Mouse (Mus musculus): ENCODE measurements around the gene Stk32c. TPM values are rescaled to one million over a fixed set of nuclear protein-coding genes. Genes with fewer than 3 reads are reported as not detected.

Stk32c gene
- polyA plus RNA-seq, 1 experiment from 2014 or later: 0.60 TPM

DNA sequence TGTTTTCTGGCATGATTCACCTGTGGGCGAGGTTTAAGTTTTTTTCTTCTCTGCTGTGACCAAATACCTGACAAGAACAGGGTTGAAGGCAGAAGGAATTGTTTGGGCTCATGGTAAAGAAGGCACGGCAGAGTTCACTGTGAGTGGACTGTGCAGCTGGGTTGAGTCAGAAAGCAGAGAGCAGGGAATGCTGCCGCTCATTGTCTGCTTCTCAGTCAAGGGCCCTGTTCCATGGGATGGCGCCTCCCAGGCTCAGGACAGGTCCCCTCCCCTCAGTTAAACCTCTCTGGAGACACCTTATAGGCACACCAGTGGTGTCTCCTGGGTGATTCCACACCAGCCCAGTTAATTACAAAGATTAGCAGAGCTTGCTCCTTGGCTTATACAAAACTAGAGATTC, 9.2 kb upstream of the Stk32c start:
- Histone ChIP-seq H3K9me3 (no peaks in the 10 kb centered on the region), H3K27me3 (ENCODE audit: insufficient read depth, poor library complexity, severe bottlenecking) (no peaks in the 10 kb centered on the region), H3K27ac (no peak overlapping the region), H3K36me3 (no peaks in the 10 kb centered on the region), H3K4me3 (no peak overlapping the region), H3K4me1 (replicated peaks) (0 out of 2 replicates have a peak, but pooled peaks cover 14% of the 10 kb centered on the region)
- no peak for DNase-seq (ENCODE audit: low spot score)
- WGBS: 76% methylated on average over 4 of the region's 4 CpGs

DNA sequence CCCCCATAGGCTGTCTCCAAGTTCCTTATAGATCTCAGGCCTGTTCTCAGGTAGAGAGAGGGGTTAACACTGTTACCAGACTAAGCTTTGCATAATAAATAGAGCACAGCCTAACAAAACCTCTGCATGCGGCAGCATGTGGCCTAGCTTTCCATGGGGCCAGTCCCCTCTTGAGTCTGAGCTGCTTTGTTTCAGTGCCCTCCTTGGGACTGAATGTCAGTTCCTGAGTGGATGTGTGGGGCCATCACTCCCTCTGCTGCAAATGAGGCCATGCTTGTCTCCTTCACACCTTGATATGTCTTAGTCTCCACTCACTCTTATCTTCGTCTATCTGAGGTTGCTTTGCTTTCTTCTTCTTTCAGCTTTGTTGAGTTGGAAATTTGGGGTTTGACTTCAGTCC, 8.7 kb upstream of the Stk32c start:
- no peaks in the 10 kb centered on the region for H3K27me3 ChIP-seq (ENCODE audit: insufficient read depth, poor library complexity, severe bottlenecking)
- H3K36me3 ChIP-seq: no peaks in the 10 kb centered on the region
- H3K9me3 ChIP-seq: no peaks in the 10 kb centered on the region
- WGBS: 69% methylated on average over 2 of the region's 2 CpGs
- H3K4me1 ChIP-seq (replicated peaks): 0 out of 2 replicates have a peak, but pooled peaks cover 14% of the 10 kb centered on the region
- H3K4me3 ChIP-seq: no peak overlapping the region
- DNase-seq (ENCODE audit: low spot score): no peak
- H3K27ac ChIP-seq: 0 out of 2 replicates have a peak overlapping the region, but pooled peaks have one; percentile 24

DNA sequence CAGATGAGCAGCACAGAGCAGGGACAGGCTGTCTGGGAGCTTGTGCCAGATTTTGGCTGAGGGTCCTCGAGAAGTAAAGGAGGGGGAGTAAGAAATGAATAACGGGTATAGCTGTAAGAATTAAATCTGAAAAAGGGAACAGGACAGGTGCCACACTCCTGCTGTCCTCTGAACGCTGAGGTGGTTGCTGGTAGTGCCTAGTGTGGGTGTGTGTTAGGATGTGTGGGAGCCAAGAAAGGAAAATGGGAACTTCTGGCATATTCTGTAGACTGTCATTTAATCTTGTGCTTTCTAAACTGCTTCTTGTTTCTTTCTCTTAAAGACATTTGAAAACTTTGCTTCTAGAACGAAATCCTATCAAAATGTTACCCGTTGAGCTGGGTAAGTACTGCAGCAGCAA, 8.0 kb upstream of the Stk32c start:
- 79% methylated on average over 5 of the region's 5 CpGs for WGBS

DNA sequence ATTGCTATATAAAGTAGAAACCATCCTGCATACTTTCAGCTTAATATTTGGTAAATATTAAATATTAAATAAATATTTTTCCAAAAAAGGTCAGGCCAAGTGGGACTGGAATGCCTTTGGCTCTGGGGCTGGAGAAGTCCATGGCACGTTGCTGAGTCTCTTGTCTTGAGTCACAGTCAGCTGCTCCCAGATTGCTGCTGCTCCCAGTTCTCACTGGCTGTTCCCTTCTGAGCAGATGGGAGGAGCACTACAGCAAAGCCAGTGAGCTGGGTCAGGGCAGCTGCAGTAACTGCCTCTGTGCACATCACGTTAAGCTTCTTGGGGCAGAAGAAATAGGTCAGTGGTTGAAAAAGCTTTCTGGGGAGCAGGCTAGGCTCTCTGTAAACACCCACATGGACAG, 7.2 kb upstream of the Stk32c start:
- 52% methylated on average over 2 of the region's 2 CpGs for WGBS
- Histone ChIP-seq H3K27me3 (ENCODE audit: insufficient read depth, poor library complexity, severe bottlenecking) (no peaks in the 10 kb centered on the region), H3K4me1 (replicated peaks) (0 out of 2 replicates have a peak, but pooled peaks cover 14% of the 10 kb centered on the region), H3K9me3 (no peaks in the 10 kb centered on the region), H3K36me3 (no peaks in the 10 kb centered on the region), H3K27ac (no peak overlapping the region), H3K4me3 (no peak overlapping the region)
- no peak for DNase-seq (ENCODE audit: low spot score)

More for the DNA sequence above, 8.0 kb upstream of the Stk32c start:
- no peak for DNase-seq (ENCODE audit: low spot score)
- Histone ChIP-seq H3K27ac (no peak overlapping the region), H3K4me1 (replicated peaks) (0 out of 2 replicates have a peak, but pooled peaks cover 14% of the 10 kb centered on the region), H3K36me3 (no peaks in the 10 kb centered on the region), H3K9me3 (no peaks in the 10 kb centered on the region), H3K27me3 (ENCODE audit: insufficient read depth, poor library complexity, severe bottlenecking) (no peaks in the 10 kb centered on the region), H3K4me3 (no peak overlapping the region)

DNA sequence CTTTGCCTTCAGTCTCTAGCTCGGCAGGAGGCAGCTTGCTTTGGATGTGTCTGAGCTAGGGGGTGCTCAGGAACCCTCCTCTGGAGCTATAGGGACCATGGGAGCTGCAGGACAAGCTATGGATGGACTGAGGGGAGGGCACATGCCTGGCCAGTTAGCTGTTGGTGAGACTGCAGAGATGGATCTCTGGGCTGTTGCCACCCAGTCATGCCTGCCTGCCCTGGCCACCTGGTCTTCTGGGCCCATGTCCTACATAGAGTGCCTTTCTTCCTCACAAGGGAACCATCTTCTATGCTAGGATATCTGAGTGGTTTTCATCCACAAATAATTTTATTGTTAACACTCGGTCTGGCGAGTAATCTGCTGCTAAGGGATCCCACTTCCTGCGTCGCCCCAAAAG, 6.4 kb upstream of the Stk32c start:
- Histone ChIP-seq H3K4me1 (replicated peaks) (0 out of 2 replicates have a peak, but pooled peaks cover 17% of the 10 kb centered on the region), H3K27ac (no peak overlapping the region), H3K36me3 (no peaks in the 10 kb centered on the region), H3K4me3 (no peak overlapping the region), H3K27me3 (ENCODE audit: insufficient read depth, poor library complexity, severe bottlenecking) (0 out of 2 replicates have a peak, but pooled peaks cover 2% of the 10 kb centered on the region), H3K9me3 (no peaks in the 10 kb centered on the region)
- DNase-seq (ENCODE audit: low spot score): no peak
- WGBS: 87% methylated on average over 5 of the region's 5 CpGs

DNA sequence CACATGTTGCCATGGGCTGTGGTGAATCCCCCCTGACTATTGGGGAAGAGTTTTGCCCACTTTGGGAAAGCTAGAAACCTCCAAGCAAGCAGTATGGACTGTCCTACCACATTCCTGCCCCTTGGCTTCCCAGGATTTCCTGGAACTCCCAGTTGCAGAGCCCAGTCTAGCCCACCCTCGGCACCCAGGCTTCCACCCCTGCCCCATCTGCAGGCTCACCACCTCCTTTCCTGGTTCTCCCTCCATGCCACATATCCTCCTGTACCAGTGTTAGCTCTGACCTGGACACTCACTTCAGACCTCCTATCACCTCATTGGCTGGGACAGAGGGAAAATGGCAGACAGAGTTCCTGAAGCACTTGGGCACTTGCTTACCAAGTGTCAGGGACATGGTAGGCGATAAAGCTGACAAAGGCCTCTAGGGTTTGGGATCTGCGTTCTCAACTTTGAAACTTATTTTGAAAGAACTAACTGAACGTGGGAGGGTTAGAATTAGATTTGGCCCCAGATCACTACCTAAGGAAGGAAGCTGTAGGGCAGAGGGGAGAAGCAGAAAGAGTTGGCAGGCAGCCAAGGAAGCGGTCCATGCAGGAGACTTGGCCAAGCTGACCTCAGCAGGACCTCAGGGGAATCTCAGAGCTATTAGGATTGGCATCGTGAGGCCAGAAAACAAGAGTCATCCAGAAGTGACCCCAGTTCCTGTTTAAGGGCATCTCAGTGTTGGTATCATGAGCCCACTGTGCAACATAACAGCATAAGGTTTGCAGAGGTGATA, 5.7 kb upstream of the Stk32c start:
- no peak overlapping the region for H3K27ac ChIP-seq
- H3K9me3 ChIP-seq: no peaks in the 10 kb centered on the region
- 79% methylated on average over 6 of the region's 6 CpGs for WGBS
- H3K36me3 ChIP-seq: no peaks in the 10 kb centered on the region
- DNase-seq (ENCODE audit: low spot score): no peak
- 0 out of 2 replicates have a peak, but pooled peaks cover 2% of the 10 kb centered on the region for H3K27me3 ChIP-seq (ENCODE audit: insufficient read depth, poor library complexity, severe bottlenecking)
- peaks cover 22% of the 10 kb centered on the region for H3K4me1 ChIP-seq (replicated peaks)
- no peak overlapping the region for H3K4me3 ChIP-seq

DNA sequence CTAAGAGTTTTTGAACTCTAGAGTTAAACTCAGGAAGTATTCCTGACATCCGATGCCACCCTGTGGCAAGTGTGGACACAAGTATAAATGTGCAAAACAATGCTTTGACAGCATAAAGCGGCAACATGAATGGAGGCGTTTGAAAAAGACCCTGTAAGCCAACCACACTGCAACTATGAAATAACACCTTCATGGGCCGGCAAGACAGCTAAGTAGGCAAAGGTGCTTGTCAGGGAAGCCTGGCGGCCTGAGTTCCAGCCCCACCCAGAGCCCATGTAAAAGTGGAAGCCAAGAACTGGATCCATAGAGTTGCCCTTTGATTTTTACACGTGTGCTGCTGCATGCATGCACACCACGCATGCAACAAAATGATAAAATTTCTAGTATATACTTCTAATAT, 3.9 kb upstream of the Stk32c start:
- Histone ChIP-seq H3K36me3 (no peaks in the 10 kb centered on the region), H3K9me3 (no peaks in the 10 kb centered on the region), H3K27me3 (ENCODE audit: insufficient read depth, poor library complexity, severe bottlenecking) (0 out of 2 replicates have a peak, but pooled peaks cover 2% of the 10 kb centered on the region), H3K27ac (no peak overlapping the region), H3K4me3 (no peak overlapping the region), H3K4me1 (replicated peaks) (peaks cover 38% of the 10 kb centered on the region)
- no peak for DNase-seq (ENCODE audit: low spot score)
- 84% methylated on average over 7 of the region's 7 CpGs for WGBS

DNA sequence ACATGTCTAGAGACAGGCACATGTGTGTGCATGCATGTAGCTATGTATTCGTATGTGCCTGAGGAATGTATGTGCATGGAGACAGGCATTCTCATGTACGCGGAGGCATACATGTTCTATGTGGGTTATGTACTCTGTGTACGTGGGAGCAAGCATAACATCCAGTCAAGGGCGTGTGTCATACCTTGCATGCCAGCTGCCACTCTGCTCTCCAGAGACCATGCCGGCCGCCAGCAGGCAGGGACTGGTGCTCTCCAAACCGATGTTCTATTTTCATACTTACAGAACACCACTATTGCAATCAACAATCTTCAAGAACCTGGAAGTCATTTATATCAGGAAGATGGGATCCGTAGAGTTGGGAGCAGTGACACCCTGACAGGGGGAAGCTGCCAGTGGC, 3.4 kb upstream of the Stk32c start:
- no peak for DNase-seq (ENCODE audit: low spot score)
- Histone ChIP-seq H3K4me1 (replicated peaks) (peaks cover 42% of the 10 kb centered on the region), H3K9me3 (no peaks in the 10 kb centered on the region), H3K27ac (no peak overlapping the region), H3K27me3 (ENCODE audit: insufficient read depth, poor library complexity, severe bottlenecking) (0 out of 2 replicates have a peak, but pooled peaks cover 2% of the 10 kb centered on the region), H3K36me3 (no peaks in the 10 kb centered on the region), H3K4me3 (no peak overlapping the region)
- WGBS: 93% methylated on average over 9 of the region's 9 CpGs

DNA sequence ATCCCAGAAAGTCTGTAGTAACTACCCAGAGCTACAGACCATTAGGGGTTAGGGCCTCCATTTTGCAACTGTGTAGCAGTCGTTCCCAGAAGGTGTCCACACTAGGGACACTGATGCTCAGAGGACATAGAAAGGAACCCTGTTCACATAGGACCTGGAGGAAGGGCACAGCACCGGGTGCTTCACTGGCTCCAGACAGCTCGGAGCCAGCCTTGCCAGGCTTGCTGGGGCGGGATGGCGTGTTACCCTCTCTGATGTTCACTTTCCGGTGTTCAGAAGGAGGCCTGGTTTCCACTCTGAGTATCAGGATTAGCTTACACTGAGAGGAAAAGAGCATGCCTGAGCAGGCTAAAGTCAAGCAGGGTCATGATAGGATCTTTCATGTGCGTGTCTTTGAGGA, 2.8 kb upstream of the Stk32c start:
- no peaks in the 10 kb centered on the region for H3K36me3 ChIP-seq
- 92% methylated on average over 7 of the region's 7 CpGs for WGBS
- DNase-seq (ENCODE audit: low spot score): no peak
- H3K27me3 ChIP-seq (ENCODE audit: insufficient read depth, poor library complexity, severe bottlenecking): 0 out of 2 replicates have a peak, but pooled peaks cover 2% of the 10 kb centered on the region
- no peaks in the 10 kb centered on the region for H3K9me3 ChIP-seq
- no peak overlapping the region for H3K4me3 ChIP-seq
- H3K27ac ChIP-seq: no peak overlapping the region
- H3K4me1 ChIP-seq (replicated peaks): peaks cover 42% of the 10 kb centered on the region

DNA sequence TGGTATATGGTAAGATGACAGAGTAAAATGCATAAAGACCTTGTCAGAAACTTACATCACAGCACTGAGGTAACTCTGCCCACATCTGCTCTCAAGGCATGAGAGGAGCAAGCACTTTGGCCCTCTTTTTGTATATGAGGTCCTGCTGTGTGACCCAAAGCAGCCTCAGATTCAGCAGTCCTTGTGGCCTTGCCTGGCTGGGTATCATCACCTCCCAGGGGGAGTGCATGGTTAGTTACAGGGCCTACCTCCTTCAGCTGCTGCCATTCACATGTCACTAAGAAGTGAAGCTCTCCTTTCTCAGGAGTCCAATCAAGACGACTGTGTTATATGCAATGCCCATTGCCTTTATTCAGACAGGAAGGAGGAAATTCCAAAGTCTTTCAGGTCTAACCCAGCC, 2.4 kb upstream of the Stk32c start:
- 81% methylated on average over 1 of the region's 1 CpGs for WGBS
- Histone ChIP-seq H3K36me3 (no peaks in the 10 kb centered on the region), H3K4me3 (no peak overlapping the region), H3K4me1 (replicated peaks) (peaks cover 42% of the 10 kb centered on the region), H3K27me3 (ENCODE audit: insufficient read depth, poor library complexity, severe bottlenecking) (0 out of 2 replicates have a peak, but pooled peaks cover 2% of the 10 kb centered on the region), H3K27ac (no peak overlapping the region), H3K9me3 (no peaks in the 10 kb centered on the region)
- no peak for DNase-seq (ENCODE audit: low spot score)

DNA sequence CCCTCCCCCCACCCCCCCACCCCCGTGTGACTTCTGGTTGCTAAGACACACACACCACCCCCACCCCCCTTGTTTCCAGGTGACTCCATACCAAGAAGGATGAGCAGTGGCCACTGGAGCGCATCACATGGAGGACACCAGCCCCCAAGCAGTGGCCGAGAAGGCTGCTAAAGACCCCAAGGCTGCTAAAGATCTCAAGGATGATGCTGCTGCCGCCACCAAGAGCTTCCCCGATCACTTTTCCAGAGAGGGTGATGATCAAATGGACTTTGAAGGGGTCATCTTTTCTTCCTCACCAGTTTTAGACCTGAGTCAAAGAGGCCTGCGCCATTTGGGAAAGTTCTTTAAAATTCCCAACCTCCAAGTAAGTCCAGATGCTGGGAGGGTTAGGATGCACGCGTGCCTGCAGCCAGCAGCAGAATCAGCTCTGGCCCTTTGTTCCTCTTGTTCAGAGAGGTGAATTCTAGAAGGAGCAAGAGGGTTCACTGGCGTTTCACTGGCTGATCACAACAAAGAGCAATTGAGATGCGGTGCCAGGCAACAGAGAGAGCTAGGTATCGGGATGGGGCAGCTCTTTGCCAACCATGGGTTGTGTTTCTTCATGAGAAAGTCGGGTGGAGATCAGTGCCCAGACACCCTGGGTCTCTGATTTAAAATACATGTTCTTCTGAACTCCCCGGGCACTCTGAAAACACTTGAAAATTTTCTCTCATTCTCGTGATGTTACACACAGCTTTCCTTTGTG, 1.7 kb upstream of the Stk32c start:
- 81% methylated on average over 14 of the region's 14 CpGs for whole genome bisulfite sequencing

DNA sequence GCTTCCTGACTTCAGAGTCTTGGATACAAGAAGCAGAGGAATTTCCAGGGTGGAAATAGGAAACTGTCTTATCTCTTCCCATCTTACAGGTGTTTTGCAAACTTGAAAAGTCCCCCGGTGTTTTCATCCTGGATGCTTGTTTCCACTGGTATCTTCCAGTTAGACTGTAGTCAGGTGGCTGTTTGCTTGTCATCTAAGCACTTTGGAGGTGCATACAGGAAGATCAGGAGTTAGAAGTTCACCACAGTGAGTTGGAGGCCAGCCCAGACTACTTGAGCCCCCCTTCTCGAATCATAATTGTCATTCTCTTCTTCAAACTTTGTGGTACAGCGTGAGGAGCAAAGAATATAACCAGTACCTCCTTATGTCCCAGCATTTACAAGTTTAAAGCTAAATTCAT, 1.1 kb upstream of the Stk32c start:
- H3K36me3 ChIP-seq: no peaks in the 10 kb centered on the region
- no peak overlapping the region for H3K4me3 ChIP-seq
- peak overlapping the region; percentile 95; the same call in 1 of the 2 replicates for H3K27ac ChIP-seq
- 91% methylated on average over 3 of the region's 3 CpGs for WGBS
- no peak for DNase-seq (ENCODE audit: low spot score)
- H3K4me1 ChIP-seq (replicated peaks): peaks cover 39% of the 10 kb centered on the region
- H3K9me3 ChIP-seq: no peaks in the 10 kb centered on the region
- H3K27me3 ChIP-seq (ENCODE audit: insufficient read depth, poor library complexity, severe bottlenecking): 0 out of 2 replicates have a peak, but pooled peaks cover 2% of the 10 kb centered on the region

More for the DNA sequence above, 1.7 kb upstream of the Stk32c start:
- H3K4me1 ChIP-seq (replicated peaks): peaks cover 42% of the 10 kb centered on the region
- H3K27ac ChIP-seq: no peak overlapping the region
- no peaks in the 10 kb centered on the region for H3K36me3 ChIP-seq
- 0 out of 2 replicates have a peak, but pooled peaks cover 2% of the 10 kb centered on the region for H3K27me3 ChIP-seq (ENCODE audit: insufficient read depth, poor library complexity, severe bottlenecking)
- no peak overlapping the region for H3K4me3 ChIP-seq
- no peaks in the 10 kb centered on the region for H3K9me3 ChIP-seq
- no peak for DNase-seq (ENCODE audit: low spot score)

DNA sequence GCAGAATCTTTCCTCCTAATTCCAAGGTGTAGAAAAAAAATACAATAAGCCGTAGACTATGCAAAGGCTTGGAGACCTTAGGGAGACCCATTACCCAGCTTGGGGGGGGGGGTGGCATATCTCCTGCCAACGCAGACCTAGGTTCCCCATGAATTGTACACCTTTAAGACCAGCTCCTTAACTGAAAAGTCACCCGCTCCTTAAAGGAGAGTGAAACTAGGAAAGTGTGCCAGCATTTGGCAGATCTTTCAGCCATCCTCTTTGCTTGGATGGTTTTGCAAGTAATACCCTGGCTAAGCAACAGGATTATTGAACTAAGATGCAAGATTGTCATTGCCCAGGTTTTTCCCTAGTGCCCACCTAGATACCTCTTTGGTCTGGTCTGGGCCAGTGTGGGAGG, 644 bp upstream of the Stk32c start:
- no peak for DNase-seq (ENCODE audit: low spot score)
- H3K4me3 ChIP-seq: peak overlapping the region; percentile 59
- 74% methylated on average over 3 of the region's 3 CpGs for WGBS
- no peaks in the 10 kb centered on the region for H3K9me3 ChIP-seq
- H3K27ac ChIP-seq: peak overlapping the region; percentile 95
- H3K4me1 ChIP-seq (replicated peaks): peaks cover 36% of the 10 kb centered on the region
- no peaks in the 10 kb centered on the region for H3K36me3 ChIP-seq
- H3K27me3 ChIP-seq (ENCODE audit: insufficient read depth, poor library complexity, severe bottlenecking): 0 out of 2 replicates have a peak, but pooled peaks cover 2% of the 10 kb centered on the region
